Mouse (Mus musculus) naive thymus-derived CD4-positive, alpha-beta T cell, adult 2 months (primary cell): ENCODE measurements around the gene Irf8.

Experiments
- DNase-seq: peaks from one replicate; pipeline ENCODE4 v3.0.0-alpha.2; 2011; ENCODE audit warnings: low read depth

The Irf8 gene

GRCm38 (mm10) chr8:120719586-120720236 lies 16.4 kb upstream of the Irf8 start:
- no peak for DNase-seq

GRCm38 (mm10) chr8:120723025-120723424 lies 13.1 kb upstream of the Irf8 start:
- peak; percentile 41 for DNase-seq

GRCm38 (mm10) chr8:120724096-120724495 lies 12.1 kb upstream of the Irf8 start:
- peak; percentile 47 for DNase-seq

GRCm38 (mm10) chr8:120724816-120725575 lies 11.2 kb upstream of the Irf8 start:
- peak; percentile 46 for DNase-seq

GRCm38 (mm10) chr8:120725576-120725950 lies 10.6 kb upstream of the Irf8 start:
- no peak for DNase-seq

GRCm38 (mm10) chr8:120726051-120726450 lies 10.1 kb upstream of the Irf8 start:
- no peak for DNase-seq

- DNase-seq: peak; percentile 36
Observed at GRCm38 (mm10) chr8:120728488-120729160, 7.5 kb upstream of the Irf8 start.

- DNase-seq: no peak
Observed at GRCm38 (mm10) chr8:120731582-120731981, 4.6 kb upstream of the Irf8 start.

GRCm38 (mm10) chr8:120732068-120732467 lies 4.1 kb upstream of the Irf8 start:
- no peak for DNase-seq

GRCm38 (mm10) chr8:120736486-120736885 lies 328 bp downstream of the Irf8 start:
- DNase-seq: no peak

GRCm38 (mm10) chr8:120737166-120737565 lies 1.0 kb downstream of the Irf8 start:
- no peak for DNase-seq

- no peak for DNase-seq
Observed at GRCm38 (mm10) chr8:120738771-120739170, 2.6 kb downstream of the Irf8 start.

GRCm38 (mm10) chr8:120739526-120739925 lies 3.4 kb downstream of the Irf8 start:
- DNase-seq: no peak

GRCm38 (mm10) chr8:120740579-120740978 lies 4.4 kb downstream of the Irf8 start:
- DNase-seq: no peak

GRCm38 (mm10) chr8:120741001-120741400 lies 4.8 kb downstream of the Irf8 start:
- no peak for DNase-seq

GRCm38 (mm10) chr8:120741815-120742530 lies 5.8 kb downstream of the Irf8 start:
- no peak for DNase-seq

- DNase-seq: no peak
Observed at GRCm38 (mm10) chr8:120743149-120743897, 7.2 kb downstream of the Irf8 start.

GRCm38 (mm10) chr8:120743898-120744290 lies 7.7 kb downstream of the Irf8 start:
- DNase-seq: no peak

GRCm38 (mm10) chr8:120744448-120744847 lies 8.3 kb downstream of the Irf8 start:
- no peak for DNase-seq

- no peak for DNase-seq
Observed at GRCm38 (mm10) chr8:120745226-120745625, 9.1 kb downstream of the Irf8 start.

GRCm38 (mm10) chr8:120746007-120746701 lies 10.0 kb downstream of the Irf8 start:
- no peak for DNase-seq
